Mouse (Mus musculus) monocyte, adult 2 months (primary cell): ENCODE results near the gene Dph3.
"Not testable (repeated sequence)": the region's sequence is repeated elsewhere in the genome, so short reads cannot be mapped to it uniquely, and the experiment has no call there.

Source experiments
- DNase-seq, 2 experiments: peaks; one replicate each; pipeline ENCODE4 v3.0.0; 2022; ENCODE audit warnings: low spot score in 2 of 2, low read depth in 1 of 2

The Dph3 gene

DNA sequence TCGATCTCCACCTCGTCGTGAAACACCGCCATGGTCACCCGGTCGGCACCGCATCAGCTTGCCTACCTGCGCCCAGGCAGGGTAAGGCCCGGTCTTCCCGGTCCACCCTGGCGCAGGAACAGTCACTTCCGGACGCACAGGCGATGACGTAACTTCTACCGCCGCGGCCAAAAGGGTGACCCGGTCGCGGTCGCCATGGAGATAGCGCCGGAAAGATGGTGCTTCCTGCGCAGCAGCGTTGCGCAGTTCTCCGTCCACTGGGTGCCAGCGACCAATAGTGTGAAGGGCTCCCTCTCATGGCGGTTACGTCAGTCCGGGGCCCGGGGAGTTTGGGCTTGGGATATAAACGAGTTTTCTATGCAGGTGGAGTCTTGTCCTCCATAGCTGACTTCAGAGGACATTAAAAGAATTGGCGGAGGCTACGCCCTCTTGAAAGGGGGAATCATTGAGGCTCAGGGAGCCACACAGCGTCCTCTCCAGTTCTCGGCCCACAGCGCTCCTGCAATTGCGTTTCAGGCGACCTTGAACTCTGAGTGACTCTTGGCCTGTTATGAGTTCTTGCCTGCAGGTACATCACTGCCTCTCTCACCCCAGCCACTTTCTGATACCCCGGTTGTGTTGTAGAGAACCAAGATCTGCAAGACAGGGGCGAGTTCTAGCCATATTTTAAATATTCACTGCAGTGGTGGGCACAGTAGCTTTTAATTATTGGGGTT is at the start of gene Dph3:
Dph3 (minus strand) TSS at position 244 of the 716 bp plus-strand sequence.
- DNase-seq, result peak; percentile 97 to 99

DNA sequence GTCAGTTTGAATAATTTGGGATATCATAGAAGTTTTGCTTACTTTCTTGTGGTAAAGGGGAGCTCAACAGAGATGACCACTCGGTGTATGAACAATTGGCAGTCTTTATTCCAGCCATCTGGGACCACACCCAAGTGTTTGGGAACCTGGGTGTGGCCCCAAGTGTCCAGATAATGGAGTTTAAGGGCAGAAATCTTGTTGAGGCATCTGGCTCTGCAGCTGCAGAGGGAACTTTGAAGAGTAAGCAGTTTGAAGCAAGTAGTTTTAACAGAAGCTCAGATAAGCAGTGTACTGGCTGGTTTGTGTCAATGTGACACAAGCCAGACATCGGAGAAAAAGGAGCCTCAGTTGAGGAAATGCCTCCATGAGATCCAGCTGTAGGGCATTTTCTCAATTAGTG is 48.8 kb upstream of the Dph3 start:
- no peak for DNase-seq

DNA sequence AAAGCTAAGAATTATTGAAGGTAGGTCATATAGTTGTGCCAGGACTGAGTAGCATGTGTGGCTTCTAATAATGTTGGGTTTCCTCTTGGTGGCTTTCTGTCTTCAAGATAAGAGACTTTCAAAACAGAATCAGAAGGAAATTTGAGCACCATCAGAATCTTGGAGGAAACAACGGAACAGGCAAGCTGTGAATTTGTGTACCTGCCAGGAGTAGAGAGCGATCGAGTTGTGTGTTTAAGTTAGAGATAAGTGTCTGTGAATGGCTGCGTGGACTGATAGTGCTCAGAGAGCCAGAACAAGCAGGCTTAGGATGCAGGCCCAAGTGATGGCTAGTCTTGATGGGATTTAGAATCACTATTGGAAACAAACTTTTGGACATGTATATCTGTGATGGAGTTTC is 46.3 kb upstream of the Dph3 start:
- no peak for DNase-seq

DNA sequence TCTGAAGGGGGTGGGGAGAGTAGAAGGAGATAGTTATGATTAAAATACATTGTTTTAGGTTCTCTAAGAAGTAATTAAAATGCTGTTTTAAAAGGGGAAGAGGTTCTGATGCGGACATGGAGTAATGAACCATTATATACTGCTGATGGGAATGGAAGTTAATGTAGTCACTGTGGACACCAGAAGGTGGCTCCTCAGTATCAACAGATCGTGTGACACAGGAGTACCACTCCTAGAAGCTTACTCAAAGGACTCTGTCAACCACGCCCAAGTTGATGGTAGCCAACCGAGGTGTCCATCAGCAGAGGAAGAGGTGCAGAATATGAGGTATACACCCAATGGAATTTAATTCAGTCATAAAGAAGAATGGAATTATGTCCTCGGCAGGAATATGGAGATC is 42.9 kb upstream of the Dph3 start:
- DNase-seq, result no peak

DNA sequence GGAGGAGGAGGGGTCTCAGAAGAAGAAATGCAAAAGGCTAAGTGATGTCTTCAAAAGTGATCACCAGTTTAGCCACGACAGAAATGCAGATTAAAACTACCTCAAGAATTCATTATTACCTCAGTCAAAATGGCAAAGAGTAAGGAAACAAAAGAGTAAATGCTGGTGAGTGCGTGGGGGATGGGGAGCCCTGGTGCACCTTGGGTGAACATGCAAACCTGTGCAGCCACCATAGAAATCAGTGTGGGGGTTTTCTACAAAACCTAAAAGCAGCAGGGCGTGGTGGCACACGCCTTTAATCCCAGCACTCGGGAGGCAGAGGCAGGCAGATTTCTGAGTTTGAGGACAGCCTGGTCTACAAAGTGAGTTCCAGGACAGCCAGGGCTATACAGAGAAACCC is 39.7 kb upstream of the Dph3 start:
- not testable (repeated sequence) for DNase-seq

DNA sequence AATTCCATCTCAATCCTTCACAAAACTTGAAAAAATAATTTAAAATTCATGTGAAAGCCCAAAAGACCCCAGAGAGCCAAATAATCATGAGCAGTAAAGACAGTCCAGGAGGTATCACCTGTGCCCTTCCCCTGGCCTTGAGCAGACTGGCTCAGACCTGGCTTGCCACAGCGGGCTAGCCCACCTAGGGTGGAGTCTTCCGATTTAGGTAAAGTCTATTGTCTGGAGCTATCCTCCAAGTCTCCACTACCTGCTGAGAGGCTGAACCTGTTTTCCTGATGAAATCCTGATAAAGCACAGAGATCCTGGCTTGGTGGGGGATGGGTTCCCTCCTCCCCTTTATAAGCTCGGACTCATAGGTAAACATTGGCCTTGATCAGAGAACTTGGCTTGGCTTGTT is 38.7 kb upstream of the Dph3 start:
- no peak for DNase-seq

DNA sequence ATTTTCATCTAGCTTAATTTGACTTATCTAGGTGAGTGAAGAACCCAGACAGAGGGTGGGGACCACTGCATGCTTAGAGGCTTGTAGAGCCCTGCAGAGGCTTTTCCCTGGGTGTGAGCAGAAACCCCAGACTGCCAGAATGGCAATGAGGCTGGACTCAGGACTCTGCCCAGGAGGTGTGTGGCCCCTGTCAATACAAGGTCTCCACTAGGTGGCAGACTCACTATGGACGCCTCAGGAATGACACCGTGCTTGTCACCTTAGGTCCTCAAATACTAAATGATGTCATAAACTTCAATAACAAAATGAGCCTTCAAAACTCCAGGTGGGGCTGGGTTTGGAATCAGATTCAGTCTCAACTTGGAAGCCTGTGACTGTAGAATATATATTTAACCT is 36.4 kb upstream of the Dph3 start:
- DNase-seq, result peak in 1 of 2 experiments; percentile 16

DNA sequence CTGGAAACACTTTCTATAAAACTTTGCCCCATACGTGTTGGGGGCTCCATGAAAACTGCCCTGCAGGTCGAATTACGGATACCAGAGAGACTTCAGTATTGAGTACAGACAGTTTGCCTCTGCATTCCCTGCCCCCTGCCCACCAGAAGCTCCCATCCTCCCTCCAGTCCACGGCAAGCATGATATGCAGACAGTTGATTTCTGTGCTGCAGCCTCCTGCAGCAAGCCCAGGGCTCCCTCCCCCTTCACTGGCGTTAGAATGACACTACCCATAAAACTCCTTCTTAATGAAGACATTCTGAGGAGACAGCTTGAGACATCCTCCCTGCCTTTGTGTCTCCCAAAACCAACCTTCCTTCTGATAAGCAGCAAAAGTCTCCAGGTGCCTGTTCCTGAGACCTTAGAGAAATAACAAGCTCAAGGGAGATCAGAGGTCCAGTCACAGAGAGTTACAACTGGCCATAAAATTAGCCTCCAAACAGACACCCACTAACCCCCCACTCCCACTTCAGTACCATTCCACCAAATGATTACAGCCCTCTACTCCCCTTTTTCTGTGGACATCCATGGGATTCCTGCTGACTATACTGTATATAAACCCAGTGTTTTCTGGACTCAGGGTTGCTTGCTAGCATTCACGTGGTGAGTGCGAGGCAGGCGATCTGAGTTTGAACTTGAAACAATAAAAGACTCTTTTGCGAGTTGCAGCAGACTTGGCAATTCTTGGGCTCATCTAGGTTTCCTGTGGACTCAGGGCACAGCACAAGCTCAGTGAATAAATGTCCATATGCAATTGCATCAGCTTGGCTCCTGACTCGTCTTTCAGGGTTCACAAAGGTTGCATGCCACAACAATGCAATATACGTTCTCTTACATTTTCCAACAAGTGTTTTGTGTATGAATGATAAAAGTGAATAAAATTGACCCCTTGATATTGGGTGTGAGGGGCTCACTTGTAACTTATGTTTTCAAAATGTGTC is 35.7 kb upstream of the Dph3 start:
- no peak for DNase-seq

DNA sequence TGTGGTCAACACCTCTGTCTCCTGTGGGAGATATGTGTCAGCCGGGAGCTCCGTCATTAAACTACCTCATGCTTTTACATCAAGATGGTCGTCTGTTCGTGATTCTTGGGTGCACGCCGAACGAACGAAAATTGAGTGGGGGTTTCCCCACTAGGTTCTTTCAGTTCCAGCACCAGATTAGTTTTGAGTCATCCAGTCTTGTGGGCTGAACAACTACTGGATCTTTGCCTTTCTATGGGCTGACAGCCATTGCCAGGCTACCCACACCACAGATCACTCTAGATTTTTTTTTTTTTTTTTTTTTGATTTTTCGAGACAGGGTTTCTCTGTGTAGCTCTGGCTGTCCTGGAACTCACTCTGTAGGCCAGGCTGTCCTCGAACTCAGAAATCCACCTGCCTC is 26.6 kb upstream of the Dph3 start:
- DNase-seq, result not testable (repeated sequence)

DNA sequence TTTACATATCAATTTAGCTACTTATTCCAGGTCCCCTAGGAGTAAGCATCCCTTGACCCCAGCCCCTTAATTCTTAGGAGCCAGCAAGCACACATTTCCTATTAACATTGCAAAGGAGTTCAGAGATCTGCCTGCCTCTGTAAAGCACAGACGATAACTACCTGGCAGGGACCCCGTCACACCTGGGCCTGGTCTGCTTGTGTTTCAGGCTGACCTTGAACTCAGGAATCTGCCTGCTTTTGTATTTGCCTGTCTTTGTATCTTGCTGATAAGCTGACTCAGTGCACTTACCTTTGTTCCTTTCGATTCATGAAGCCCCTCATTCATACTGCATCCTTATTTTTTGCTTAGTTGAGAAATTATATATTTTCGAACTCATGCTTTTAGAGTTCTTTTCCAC is 21.4 kb upstream of the Dph3 start:
- DNase-seq, result no peak

DNA sequence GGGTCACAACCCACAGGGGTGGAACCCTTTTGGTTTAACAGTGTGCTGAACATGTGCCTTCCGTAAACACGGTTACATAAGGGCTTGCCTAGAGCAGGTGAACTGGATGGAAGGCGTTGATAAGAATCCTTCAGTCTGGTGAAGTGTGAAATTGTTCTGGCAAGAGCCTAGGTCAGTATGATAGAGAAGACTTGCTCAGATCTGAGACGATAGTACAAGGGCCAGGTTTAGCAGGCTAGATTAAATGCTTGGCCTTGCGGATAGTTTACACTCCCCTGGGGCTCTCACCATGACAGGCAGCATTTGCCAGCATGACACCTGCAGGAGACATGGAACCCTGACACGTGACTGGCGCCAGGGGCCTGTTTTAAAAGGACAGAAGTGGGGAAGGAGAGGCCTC is 20.1 kb upstream of the Dph3 start:
- no peak for DNase-seq

DNA sequence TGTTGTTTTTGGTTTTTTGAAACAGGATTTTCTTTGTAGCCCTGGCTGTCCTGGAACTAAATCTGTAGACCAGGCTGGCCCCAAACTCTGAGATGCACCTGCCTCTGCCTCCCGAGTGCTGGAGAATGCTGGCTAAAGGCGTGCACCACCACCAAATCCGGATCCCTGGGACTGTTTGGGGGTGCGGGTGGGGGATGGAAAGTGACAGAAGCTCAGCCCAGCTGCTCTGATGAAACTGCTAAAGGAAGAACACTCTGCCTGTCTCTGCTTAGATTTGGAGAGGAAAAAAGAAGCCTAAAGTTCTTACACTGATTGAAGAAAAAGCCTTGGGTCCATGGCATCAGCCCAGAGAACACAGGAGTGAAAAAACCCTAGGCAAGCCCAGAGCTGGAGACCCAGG is 18.0 kb upstream of the Dph3 start:
- no peak for DNase-seq

DNA sequence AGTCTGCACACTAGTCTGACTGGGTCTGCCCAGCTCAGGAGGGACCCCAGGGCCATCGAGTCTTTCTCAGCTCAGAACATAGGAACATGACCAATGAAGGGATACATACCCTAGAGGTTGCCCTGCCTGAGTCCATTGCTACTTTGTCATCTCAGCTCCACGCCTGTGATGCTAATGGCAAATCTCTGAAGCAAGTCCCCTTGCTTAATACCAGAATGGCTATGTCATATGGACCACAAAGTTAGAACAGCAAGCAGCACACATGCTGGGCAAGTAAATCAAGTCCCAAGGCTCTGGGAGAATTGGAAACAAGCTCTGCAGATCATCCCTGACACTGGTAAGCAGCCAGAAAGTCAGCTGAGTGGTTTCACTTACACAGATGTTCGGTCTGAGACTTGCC is 13.4 kb upstream of the Dph3 start:
- no peak for DNase-seq

DNA sequence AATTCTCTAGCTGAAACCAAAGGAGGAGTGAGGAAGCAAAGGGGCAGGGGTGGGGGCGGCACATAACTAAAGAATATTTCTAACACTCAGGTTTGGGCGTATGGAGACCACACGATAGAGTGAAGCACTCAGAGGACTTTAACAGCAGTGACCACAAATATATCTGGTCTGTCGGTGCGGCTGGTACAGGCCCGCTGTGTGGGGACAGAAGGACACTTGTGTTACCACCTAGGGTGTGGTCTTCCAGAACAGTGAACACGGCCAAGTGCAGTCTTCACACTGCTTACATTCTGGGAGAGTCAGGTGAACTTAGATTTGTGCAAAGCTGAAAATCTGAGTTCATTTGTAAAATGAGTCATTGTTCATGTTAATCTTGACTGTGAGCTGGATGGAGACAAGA is 12.2 kb upstream of the Dph3 start:
- DNase-seq, result no peak

DNA sequence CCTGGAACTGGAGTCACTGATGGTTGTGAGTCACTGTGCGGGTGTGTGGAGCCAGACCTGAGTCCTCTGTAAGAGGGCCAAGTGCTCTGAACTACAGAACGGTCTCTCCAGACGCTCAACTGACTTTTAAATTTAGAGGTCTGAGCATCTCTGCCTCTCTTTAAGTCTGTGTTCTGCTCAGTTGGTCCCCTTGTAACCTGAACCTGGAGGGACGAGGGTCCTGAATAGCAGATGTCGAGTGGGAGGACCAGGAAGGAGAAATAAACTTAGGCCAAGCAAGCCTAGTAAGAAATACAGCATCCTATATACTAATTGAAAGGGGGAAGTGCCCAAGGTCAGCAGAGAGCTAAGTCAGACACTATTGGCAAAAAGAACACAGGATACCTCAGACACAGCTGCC is 11.2 kb upstream of the Dph3 start:
- no peak for DNase-seq

DNA sequence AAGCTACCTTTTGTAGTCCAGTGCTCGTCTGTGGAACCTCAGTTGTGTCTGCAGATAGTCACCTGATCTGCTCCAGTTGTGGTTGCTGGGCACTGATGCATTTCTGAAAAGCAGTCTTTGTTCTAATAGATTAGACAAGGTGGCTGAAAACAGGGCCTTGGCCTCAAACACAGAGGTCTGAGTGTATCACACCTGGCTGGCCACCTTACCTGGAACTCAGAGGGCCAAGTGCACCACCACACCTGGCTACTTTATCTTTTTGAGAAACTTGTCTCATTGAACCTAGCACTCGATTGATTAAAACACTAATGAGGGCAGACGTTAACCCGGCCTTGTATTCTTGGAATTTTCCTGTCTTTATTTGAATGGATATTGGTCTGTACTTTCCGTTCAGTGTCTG is 10.1 kb upstream of the Dph3 start:
- DNase-seq, result no peak

DNA sequence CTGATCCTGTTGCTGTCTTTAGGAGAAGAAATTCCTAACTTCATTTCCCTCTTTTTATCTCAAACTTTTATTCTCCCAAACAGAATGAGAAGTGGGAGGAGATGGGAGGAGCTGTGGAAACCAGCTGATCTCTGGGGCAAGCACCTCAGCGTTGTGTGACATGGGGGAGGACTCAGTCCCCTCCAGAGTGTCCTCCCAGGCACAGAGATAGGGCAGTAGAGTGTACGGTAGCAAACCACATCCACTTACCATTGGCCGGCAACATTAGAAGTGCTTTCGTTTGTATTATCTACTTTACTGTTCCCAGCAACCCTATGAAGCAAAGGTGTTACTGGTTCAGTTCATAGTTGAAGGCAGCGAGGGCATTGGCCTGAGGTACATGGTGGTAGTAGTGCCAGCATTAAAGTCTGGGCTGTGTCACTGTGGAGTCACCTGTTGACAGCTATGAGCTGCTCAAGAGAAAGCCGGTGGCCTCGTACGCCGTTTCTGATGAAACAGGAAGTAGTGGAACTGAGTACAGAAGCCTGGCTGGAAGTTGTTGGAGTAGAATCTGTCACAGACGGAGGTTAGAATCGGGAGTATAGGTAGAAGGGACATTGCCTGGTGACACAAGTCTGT is 8.1 kb upstream of the Dph3 start:
- no peak for DNase-seq

DNA sequence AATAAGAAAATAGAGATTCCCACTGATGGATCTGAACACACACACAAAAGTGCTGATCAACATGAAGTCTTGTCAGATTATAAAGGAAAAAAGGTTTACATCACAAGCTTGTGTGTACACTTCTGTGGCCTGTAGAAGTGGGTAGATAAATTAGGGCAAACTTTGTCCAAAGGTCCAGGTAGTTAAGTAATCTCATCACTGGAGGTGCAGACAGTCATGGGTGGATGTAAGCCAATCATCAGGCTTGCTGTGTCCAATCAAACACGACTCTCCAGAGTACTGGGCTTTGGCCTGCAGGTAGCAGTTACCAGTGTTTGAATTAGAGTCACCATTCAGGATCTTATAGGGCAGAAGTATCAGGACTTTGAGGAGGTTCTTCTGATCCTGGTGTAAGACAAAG is 7.5 kb upstream of the Dph3 start:
- no peak for DNase-seq

DNA sequence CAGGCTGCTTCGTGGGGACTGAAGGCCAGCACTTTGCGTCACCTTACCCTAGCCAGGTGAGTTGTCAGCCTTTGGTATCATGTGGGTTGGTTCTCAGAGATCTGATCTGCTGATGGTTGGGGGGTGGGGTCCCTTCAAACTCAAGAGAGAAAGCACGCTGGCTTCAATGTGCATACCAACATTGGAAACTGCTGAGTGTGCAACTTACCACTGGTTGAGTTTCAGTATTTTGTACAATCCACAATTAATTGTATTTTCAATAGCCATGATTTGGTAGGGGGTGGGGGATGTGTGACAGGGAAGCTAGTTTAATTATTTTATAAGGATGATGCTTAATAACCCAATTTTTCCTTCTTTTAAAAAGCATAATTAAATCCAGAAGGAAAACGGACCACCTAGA is 6.2 kb upstream of the Dph3 start:
- no peak for DNase-seq

DNA sequence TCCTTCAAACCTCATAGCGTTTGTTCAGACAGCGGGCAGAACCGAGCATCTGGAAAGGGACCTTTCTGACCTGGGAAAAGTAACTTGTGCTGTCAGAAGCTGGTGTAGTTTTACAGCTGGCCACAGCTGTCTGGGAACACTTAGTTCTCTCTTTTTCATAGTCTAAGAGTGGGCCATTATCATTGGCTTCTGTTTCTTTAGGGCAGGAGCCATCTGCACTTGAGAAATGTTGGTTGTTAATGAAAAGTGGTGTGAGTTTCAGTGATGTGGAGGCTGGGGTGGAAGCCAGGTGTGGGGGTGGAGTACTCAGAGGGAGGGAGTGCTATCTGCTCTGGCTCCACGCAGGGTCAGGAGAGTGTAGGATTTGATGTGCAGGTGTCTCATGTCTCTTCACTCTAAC is 5.6 kb upstream of the Dph3 start:
- no peak for DNase-seq

DNA sequence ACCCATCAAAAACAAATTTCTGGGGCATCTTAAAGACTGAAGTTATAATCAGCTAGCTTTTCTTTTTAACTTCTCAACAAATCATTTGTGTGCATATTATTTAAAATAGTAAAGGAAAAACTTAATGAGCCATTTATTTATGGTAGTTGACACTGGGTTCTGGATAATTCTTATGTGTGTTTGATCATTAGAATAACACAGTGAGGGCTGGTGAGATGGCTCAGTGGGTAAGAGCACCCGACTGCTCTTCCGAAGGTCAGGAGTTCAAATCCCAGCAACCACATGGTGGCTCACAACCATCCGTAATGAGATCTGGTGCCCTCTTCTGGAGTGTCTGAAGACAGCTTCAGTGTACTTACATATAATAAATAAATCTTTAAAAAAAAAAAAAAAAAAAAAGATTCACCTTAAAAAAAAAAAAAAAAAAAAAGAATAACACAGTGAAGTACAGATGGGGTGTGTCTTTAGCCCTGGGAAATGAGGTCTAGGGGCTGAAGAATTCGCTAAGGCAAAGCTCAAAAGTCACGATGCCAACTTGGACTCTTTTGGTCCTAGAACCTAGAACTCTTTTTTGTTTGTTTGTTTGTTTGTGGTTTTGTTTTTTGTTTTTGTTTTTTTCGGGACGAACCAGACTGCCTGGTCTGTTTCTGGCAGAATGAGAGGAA is 2.2 kb upstream of the Dph3 start:
- not testable (repeated sequence) for DNase-seq
